Mouse (Mus musculus) kidney, adult 18-20 months (tissue): ENCODE measurements around the gene Pdcl3.
"Not testable (repeated sequence)": the region's sequence is repeated elsewhere in the genome, so short reads cannot be mapped to it uniquely, and the experiment has no call there.

Experiments
- DNase-seq: peaks from one replicate; pipeline ENCODE4 v3.0.0; 2021

The Pdcl3 gene

GRCm38 (mm10) chr1:39025840-39026239 is 40.4 kb downstream of the Pdcl3 start:
- no peak for DNase-seq

- DNase-seq = no peak
These were observed 43.8 kb downstream of the Pdcl3 start for GRCm38 (mm10) chr1:39029176-39029575.

GRCm38 (mm10) chr1:39030108-39030507 is 44.7 kb downstream of the Pdcl3 start:
- DNase-seq = no peak

- no peak for DNase-seq
These were observed 50.4 kb downstream of the Pdcl3 start for GRCm38 (mm10) chr1:39035817-39036216.

- DNase-seq = no peak
These were observed 56.8 kb downstream of the Pdcl3 start for GRCm38 (mm10) chr1:39042188-39042587.

GRCm38 (mm10) chr1:39044442-39044841 is 59.0 kb downstream of the Pdcl3 start:
- DNase-seq = not testable (repeated sequence)

- no peak for DNase-seq
These were observed 61.3 kb downstream of the Pdcl3 start for GRCm38 (mm10) chr1:39046689-39047088.
